Mouse (Mus musculus): ENCODE measurements at regions not wholly inside any gene's neighbourhood (a gene's known extent, or its start where the extent isn't known, plus 50 kb on each side); places are given as distances from the start of the nearest gene placed in this dataset.

GRCm38 (mm10) chr2:172177371-172177770, 70.9 kb upstream of the Mc3r start:
- TF ChIP-seq GATA1 (IDR thresholded peaks at IDR 0.05; ENCODE audit: low read length) = no peak
- TF ChIP-seq TAL1 (IDR thresholded peaks at IDR 0.05; ENCODE audit: low read length) = no peak

All from erythroblast, embryonic 14.5 days (primary cell).